Mouse (Mus musculus): ENCODE data around the gene Ehf. TPM values are rescaled to one million over a fixed set of nuclear protein-coding genes. Genes with fewer than 3 reads are reported as not detected.
A peak's percentile ranks its signal among the peaks of the same experiment; 100 is the strongest.

The Ehf gene
- polyA plus RNA-seq, 1 experiment from 2014 or later = 65.4 TPM

DNA sequence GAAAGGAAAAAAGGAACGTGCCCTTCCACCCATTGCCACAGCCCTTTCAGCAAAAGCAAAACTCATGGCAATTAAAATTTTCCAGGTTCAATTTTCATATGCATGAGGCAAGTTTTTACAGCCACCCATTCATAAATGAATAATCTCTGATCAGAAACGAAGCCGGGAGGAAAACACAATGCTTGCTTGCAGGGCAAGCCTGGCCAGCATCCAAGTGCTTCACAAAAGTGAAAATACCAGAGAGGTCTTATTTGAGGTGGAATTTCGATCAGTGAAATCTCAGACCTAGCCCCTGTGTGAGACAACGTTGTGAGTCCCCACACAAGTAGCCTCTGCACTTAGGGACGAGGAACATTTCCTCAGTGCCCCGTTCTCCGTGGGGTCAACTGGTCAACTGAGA, 19.3 kb downstream of the Ehf start:
- peak overlapping the region; percentile 3 for H3K27ac ChIP-seq (replicated peaks)
- H3K27me3 ChIP-seq (ENCODE audit: control insufficient read depth, insufficient read depth, low read length) = no peaks in the 10 kb centered on the region
- TF ChIP-seq CTCF (IDR thresholded peaks at IDR 0.05; ENCODE audit: low read depth) = no peak
- TF ChIP-seq EP300 (optimal IDR thresholded peaks at IDR 0.05) = no peak
- H3K4me3 ChIP-seq (ENCODE audit: low read depth, low read length) = no peak overlapping the region
- peaks cover 13% of the 10 kb centered on the region for H3K4me1 ChIP-seq (replicated peaks; ENCODE audit: control insufficient read depth, insufficient read depth)
- DNase-seq (ENCODE audit: low spot score) (no peak), ATAC-seq (ENCODE audit: low FRiP score, low TSS enrichment) (no peak)
- 0 out of 2 replicates have a peak overlapping the region, but pooled peaks have one; percentile 18 for H3K9ac ChIP-seq (ENCODE audit: low read length)
- 35% methylated on average over 8 of the region's 8 CpGs for WGBS
- no peaks in the 10 kb centered on the region for H3K36me3 ChIP-seq (ENCODE audit: control insufficient read depth, insufficient read depth, low read length)
- H3K9me3 ChIP-seq (ENCODE audit: control insufficient read depth, low read length) = no peaks in the 10 kb centered on the region
- H3K4me2 ChIP-seq (replicated peaks; ENCODE audit: low read depth) = no peak overlapping the region

- peak overlapping the region; percentile 56; the same call in 1 of the 2 replicates for H3K27ac ChIP-seq (replicated peaks)
- H3K36me3 ChIP-seq (ENCODE audit: control insufficient read depth, insufficient read depth, low read length) = no peaks in the 10 kb centered on the region
- H3K9me3 ChIP-seq (ENCODE audit: control insufficient read depth, low read length) = no peaks in the 10 kb centered on the region
- ATAC-seq (ENCODE audit: low FRiP score, low TSS enrichment) = no peak
- H3K4me3 ChIP-seq (ENCODE audit: low read depth, low read length) = no peak overlapping the region
- peaks cover 13% of the 10 kb centered on the region for H3K4me1 ChIP-seq (replicated peaks; ENCODE audit: control insufficient read depth, insufficient read depth)
- 49% methylated on average over 8 of the region's 8 CpGs for WGBS
- H3K4me2 ChIP-seq (replicated peaks; ENCODE audit: low read depth) = no peak overlapping the region
- H3K27me3 ChIP-seq (ENCODE audit: control insufficient read depth, insufficient read depth, low read length) = no peaks in the 10 kb centered on the region
- no peak overlapping the region for H3K9ac ChIP-seq (ENCODE audit: low read length)
- DNase-seq (ENCODE audit: low spot score) = no peak
- TF ChIP-seq EP300 (optimal IDR thresholded peaks at IDR 0.05) = no peak
- TF ChIP-seq CTCF (IDR thresholded peaks at IDR 0.05; ENCODE audit: low read depth) = no peak
Measured at GRCm38 (mm10) chr2:103282184-103282750, 20.8 kb downstream of the Ehf start.

- Histone ChIP-seq H3K27ac (replicated peaks) (no peak overlapping the region), H3K4me2 (replicated peaks; ENCODE audit: low read depth) (no peak overlapping the region), H3K4me1 (replicated peaks; ENCODE audit: control insufficient read depth, insufficient read depth) (peaks cover 6% of the 10 kb centered on the region), H3K4me3 (ENCODE audit: low read depth, low read length) (no peak overlapping the region), H3K9ac (ENCODE audit: low read length) (no peak overlapping the region), H3K36me3 (ENCODE audit: control insufficient read depth, insufficient read depth, low read length) (no peaks in the 10 kb centered on the region), H3K27me3 (ENCODE audit: control insufficient read depth, insufficient read depth, low read length) (no peaks in the 10 kb centered on the region), H3K9me3 (ENCODE audit: control insufficient read depth, low read length) (no peaks in the 10 kb centered on the region)
- 97% methylated on average over 1 of the region's 1 CpGs for WGBS
- TF ChIP-seq EP300 (optimal IDR thresholded peaks at IDR 0.05) (no peak), CTCF (IDR thresholded peaks at IDR 0.05; ENCODE audit: low read depth) (no peak)
- DNase-seq (ENCODE audit: low spot score) (no peak), ATAC-seq (ENCODE audit: low FRiP score, low TSS enrichment) (no peak)
Measured at GRCm38 (mm10) chr2:103279927-103280326, 23.2 kb downstream of the Ehf start.

GRCm38 (mm10) chr2:103278476-103278875, 24.6 kb downstream of the Ehf start:
- Histone ChIP-seq H3K27me3 (ENCODE audit: control insufficient read depth, insufficient read depth, low read length) (no peaks in the 10 kb centered on the region), H3K36me3 (ENCODE audit: control insufficient read depth, insufficient read depth, low read length) (no peaks in the 10 kb centered on the region), H3K4me1 (replicated peaks; ENCODE audit: control insufficient read depth, insufficient read depth) (peaks cover 3% of the 10 kb centered on the region), H3K9me3 (ENCODE audit: control insufficient read depth, low read length) (no peaks in the 10 kb centered on the region), H3K27ac (replicated peaks) (no peak overlapping the region), H3K4me2 (replicated peaks; ENCODE audit: low read depth) (no peak overlapping the region), H3K4me3 (ENCODE audit: low read depth, low read length) (no peak overlapping the region), H3K9ac (ENCODE audit: low read length) (no peak overlapping the region)
- DNase-seq (ENCODE audit: low spot score) (no peak), ATAC-seq (ENCODE audit: low FRiP score, low TSS enrichment) (no peak)
- 64% methylated on average over 1 of the region's 1 CpGs for WGBS
- no peak for TF ChIP-seq CTCF (IDR thresholded peaks at IDR 0.05; ENCODE audit: low read depth)

GRCm38 (mm10) chr2:103277794-103278193, 25.3 kb downstream of the Ehf start:
- no peak for ATAC-seq (ENCODE audit: low FRiP score, low TSS enrichment)
- TF ChIP-seq EP300 (optimal IDR thresholded peaks at IDR 0.05) = no peak
- TF ChIP-seq CTCF (IDR thresholded peaks at IDR 0.05; ENCODE audit: low read depth) = no peak
- Histone ChIP-seq H3K9ac (ENCODE audit: low read length) (no peak overlapping the region), H3K4me1 (replicated peaks; ENCODE audit: control insufficient read depth, insufficient read depth) (peaks cover 3% of the 10 kb centered on the region; the same call in 1 of the 2 replicates), H3K36me3 (ENCODE audit: control insufficient read depth, insufficient read depth, low read length) (no peaks in the 10 kb centered on the region), H3K4me3 (ENCODE audit: low read depth, low read length) (no peak overlapping the region), H3K4me2 (replicated peaks; ENCODE audit: low read depth) (no peak overlapping the region), H3K27me3 (ENCODE audit: control insufficient read depth, insufficient read depth, low read length) (no peaks in the 10 kb centered on the region), H3K9me3 (ENCODE audit: control insufficient read depth, low read length) (no peaks in the 10 kb centered on the region), H3K27ac (replicated peaks) (no peak overlapping the region)
- no peak for DNase-seq (ENCODE audit: low spot score)
- WGBS = 53% methylated on average over 1 of the region's 1 CpGs

- ATAC-seq (ENCODE audit: low FRiP score, low TSS enrichment) = no peak
- DNase-seq (ENCODE audit: low spot score) = no peak
- Histone ChIP-seq H3K27ac (replicated peaks) (no peak overlapping the region), H3K27me3 (ENCODE audit: control insufficient read depth, insufficient read depth, low read length) (no peaks in the 10 kb centered on the region), H3K4me2 (replicated peaks; ENCODE audit: low read depth) (no peak overlapping the region), H3K4me3 (ENCODE audit: low read depth, low read length) (no peak overlapping the region), H3K36me3 (ENCODE audit: control insufficient read depth, insufficient read depth, low read length) (no peaks in the 10 kb centered on the region), H3K9ac (ENCODE audit: low read length) (no peak overlapping the region), H3K4me1 (replicated peaks; ENCODE audit: control insufficient read depth, insufficient read depth) (no peaks in the 10 kb centered on the region), H3K9me3 (ENCODE audit: control insufficient read depth, low read length) (no peaks in the 10 kb centered on the region)
- TF ChIP-seq EP300 (optimal IDR thresholded peaks at IDR 0.05) (no peak), CTCF (IDR thresholded peaks at IDR 0.05; ENCODE audit: low read depth) (no peak)
- 76% methylated on average over 6 of the region's 6 CpGs for WGBS
Measured at GRCm38 (mm10) chr2:103275316-103275960, 27.6 kb downstream of the Ehf start.

Data from stomach, postnatal 0 days (tissue).